Mouse (Mus musculus): ENCODE results near the gene Banf1. TPM values are rescaled to one million over a fixed set of nuclear protein-coding genes. Genes with fewer than 3 reads are reported as not detected.
"Not testable (repeated sequence)": the region's sequence is repeated elsewhere in the genome, so short reads cannot be mapped to it uniquely, and the experiment has no call there.

Gene Banf1
- total RNA-seq (2021), result 10 to 100 TPM; 80.9 to 90.9 TPM

DNA sequence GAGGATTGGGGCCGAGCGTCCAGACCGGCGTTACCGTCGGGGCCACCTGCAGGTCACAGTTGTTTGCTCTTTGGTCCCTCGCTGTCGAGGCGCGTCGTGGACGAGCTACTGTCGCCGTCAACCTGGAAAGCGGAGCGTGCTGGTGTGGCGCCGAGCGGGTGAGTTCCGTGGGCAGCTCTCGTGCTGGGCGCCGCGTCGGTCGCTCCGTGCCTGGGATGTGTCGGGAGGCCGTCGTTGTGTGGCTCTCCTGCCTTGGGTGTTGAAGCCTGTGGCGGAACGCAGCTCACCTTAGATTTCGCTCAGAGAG lies at the start of gene Banf1:
Banf1 (minus strand) TSS at position 116 of the 307 bp plus-strand sequence.
- DNase-seq, result no peak

GRCm38 (mm10) chr19:5414534-5414957 lies 47.6 kb upstream of the Banf1 start:
- DNase-seq, result peak in 1 of 2 experiments; percentile 27

GRCm38 (mm10) chr19:5413840-5414239 lies 46.9 kb upstream of the Banf1 start:
- no peak for DNase-seq

DNA sequence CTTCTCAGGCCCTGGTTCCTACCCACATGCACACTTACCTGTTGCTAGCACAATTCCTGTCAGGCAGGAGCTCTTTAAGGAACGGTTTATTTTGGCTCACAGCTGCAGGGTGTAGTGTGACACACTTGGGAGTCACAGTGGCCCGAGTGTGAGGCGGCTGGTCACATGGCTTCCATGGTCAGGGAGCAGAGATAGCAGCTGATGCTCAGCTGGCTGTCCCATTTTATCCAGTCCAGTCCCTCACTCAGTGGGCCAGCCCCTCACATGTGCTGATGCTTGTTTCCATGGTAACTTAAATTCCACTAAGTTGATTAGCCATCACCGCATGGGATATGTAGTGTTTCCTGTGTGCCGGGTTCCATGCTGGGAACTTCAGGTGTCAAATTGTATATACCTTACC lies 45.0 kb upstream of the Banf1 start:
- no peak for DNase-seq

- no peak for DNase-seq
Observed at GRCm38 (mm10) chr19:5410641-5411040, 43.7 kb upstream of the Banf1 start.

DNA sequence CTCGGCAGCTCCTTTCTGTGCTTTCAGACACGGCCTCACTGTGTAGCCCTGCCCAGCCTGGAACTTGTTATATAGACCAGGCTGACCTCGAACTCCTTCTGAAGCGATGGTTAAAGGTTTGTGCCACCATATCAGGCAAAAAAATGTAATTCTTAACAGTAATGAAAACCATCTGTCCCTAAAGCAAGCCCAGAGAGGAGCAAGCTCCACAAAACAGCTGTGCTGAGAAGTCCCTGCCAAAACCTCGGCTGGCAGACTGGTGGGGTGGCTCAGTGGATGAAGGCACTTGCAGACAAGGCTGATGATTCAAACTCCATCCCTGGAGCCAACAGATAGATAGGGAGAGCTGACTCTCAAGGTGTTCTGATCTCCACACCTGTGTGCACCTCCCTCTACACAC lies 42.1 kb upstream of the Banf1 start:
- no peak for DNase-seq

DNA sequence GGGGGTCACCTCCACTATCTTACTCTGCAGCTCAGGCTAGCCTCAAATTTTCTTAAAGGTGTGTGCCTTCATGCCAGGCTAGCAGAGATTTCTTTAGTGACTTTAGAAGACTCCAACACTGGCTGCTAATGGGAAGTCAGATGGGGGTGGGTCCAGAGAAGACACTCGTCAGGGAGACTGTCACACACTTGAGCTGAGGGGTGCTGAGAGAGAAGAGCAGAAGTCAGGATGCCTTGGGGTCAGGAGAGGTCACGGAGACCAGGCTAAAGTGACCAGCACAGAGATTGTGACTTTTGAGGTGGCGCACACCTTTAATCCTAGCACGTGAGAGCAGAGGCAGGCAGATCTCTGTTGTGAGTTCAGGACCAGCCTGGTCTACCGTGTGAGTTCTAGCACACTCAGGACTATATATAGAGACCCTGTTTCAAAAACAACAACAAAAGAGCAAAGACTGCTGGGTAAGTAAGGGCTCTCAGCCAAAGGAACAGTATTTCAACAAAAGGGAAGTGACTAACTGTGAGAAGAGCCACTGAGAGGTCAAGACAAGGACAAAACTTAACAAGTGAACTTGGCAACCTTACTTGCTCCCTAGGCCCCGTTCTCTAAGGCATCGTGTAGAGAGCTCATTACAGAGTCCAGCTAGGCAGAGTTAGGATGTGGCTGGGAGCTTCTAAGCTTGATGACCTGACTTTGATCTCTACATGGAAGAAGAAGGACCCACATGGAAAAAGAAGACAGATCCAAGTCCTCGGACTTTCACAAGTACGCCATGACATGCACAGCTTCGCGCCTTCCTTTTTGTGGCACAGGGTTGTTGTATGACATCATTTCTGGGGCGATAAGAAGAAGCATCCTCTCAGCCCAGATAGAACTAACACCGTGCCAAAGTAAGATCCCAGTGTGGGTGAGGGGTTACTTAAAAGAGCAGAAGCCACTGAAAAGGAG lies 41.4 kb upstream of the Banf1 start:
- no peak for DNase-seq

GRCm38 (mm10) chr19:5407133-5407532 lies 40.2 kb upstream of the Banf1 start:
- peak in 1 of 2 experiments; percentile 35 for DNase-seq

DNA sequence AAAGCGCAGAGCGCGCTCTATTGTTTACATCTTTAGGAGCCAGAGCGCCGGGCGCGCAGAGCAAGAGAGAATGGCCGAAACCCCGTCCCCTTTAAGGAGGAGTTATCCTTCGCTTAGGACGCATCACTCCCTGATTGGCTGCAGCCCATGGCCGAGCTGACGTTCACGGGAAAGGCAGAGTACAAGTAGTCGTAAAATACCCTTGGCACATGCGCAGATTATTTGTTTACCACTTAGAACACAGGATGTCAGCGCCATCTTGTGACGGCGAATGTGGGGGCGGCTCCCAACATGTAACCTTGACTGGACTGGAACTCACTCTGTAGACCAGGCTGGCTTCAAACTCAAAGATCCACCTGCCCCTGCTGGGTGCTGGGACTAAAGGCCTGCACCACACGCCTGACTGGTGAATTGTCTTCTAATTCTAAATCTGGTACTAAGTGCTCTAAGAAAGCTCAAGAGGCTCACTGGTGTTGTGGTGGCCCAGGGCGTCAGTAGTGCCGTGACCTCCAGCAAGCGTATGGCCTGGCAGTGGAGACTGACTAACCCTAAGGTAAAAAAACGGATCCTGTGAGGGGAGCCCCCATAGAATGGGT lies 39.7 kb upstream of the Banf1 start:
- DNase-seq, result not testable (repeated sequence)

DNA sequence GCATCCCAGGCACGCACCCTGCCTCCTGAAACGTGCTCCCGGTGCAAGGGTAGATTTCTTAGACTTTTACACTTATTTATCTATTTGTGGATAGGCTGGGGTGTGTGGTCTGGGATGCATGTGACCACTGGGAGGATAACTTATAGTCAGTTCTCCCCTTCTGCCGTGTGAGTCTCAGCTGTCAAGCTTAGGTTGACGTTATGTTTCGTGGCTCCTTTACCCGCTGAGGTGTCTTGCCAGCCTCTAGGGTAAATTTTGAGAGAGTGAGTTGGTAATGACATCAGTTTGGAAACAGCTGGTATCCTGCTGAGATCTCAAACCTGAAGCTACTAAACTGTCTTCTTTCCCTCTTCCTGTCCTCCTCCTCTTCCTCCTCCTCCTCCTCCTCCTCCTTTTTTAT lies 39.0 kb upstream of the Banf1 start:
- DNase-seq, result no peak

DNA sequence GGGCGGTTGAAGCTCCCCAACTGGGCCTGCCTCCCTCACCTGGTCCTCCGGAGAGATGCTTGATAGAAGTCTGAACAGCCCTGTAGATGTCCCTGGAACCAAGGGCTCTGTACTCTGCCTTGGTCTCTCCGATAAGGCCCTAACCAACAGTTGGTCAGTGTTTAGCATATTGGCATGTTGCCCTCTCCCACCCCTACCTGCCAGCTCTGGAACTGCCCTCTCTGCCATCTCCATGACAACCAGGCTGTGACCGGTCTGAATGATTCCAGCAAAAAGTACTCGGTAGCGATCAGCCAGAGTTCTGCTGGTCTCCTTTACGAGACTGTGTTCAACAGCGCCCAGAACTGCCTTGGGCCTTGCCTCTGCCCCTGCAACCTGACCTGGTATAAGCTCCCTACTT lies 35.3 kb upstream of the Banf1 start, which contains the start of gene Tsga10ip:
Tsga10ip (minus strand) TSS at position 234 of the 400 bp plus-strand sequence.
- DNase-seq, result no peak

DNA sequence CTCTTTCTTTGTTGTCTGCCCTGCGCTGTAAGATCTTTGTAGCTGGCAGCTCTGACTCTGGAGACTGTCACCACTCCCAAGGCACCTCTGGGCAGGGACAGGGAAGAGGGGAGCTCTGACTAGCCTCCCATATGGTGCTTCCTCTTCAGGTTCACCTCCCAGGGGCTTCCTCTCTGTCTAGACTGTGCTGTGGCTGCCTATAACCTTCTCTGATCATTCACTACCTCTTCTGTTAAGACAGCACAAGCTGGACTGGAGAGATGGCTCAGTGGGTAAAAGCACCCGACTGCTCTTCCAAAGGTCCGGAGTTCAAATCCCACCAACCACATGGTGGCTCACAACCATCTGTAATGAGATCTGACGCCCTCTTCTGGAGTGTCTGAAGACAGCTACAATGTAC lies 34.1 kb upstream of the Banf1 start:
- DNase-seq, result not testable (repeated sequence)

- DNase-seq, result no peak
Observed at GRCm38 (mm10) chr19:5395371-5395770, 28.4 kb upstream of the Banf1 start.

GRCm38 (mm10) chr19:5394168-5394567 lies 27.2 kb upstream of the Banf1 start:
- no peak for DNase-seq

DNA sequence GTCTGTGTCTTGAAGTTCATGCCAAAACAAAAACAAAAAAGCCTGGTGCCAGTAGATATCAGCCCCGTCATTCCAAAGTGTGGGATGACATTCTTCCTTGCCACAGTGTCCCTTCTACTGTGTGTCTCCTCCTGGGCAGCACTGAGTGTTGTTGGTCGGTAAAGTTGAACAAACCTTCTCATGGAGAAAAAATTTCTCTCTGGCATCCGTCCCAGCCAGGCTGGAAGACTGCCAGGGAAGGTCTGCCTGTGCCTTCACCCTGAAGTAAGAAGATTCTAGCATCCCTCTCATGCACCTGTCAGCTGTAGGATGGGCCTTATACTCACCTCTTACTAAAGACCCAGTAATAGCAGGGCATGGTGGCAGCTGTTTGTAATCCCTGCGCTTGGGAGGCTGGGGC lies 25.9 kb upstream of the Banf1 start:
- DNase-seq, result no peak

DNA sequence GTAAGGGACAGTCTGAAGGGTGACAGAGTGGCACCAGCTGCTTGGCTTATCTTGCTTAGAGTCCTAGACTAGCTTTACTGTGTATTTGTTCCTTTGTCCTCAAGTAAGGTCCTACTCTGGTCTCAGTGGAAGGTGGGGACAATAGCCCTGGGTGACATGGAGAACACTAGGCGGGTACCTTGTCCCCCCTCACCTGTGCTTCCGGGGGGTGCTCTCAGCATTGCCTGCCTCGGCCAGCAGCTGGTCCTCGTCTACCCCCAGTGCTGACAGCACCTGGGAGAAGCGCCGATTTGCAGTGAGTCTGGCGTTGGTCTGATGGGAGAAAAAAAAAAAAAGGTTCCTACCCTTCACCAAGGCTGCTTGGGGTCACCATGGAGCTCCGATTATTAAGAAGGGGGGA lies 23.4 kb upstream of the Banf1 start:
- no peak for DNase-seq

DNA sequence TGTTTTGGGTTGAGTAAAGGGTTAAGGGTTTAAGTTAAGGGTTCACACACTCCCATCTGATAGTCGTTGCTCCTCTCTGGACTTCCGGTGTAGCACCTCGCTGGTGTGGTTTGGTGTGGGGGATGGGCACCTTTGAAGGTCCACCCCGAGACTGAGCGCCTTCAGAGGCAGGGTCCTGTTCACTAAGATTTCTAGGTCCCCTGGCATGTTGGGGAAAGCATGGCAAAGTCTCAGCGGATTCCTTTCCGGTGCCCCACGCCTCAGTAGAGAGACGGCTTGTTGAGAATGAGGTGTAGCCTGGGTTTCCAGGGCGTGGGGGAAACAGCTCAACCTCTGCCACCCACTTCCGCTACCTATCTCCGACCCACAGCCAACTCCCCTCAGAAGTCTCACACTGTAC lies 22.7 kb upstream of the Banf1 start:
- DNase-seq, result no peak

GRCm38 (mm10) chr19:5388588-5389242 lies 21.7 kb upstream of the Banf1 start, which contains the start of gene Sart1:
Gene Sart1, minus strand, starts transcription at chr19:5388703.
- DNase-seq, result peak; percentile 94 to 95

DNA sequence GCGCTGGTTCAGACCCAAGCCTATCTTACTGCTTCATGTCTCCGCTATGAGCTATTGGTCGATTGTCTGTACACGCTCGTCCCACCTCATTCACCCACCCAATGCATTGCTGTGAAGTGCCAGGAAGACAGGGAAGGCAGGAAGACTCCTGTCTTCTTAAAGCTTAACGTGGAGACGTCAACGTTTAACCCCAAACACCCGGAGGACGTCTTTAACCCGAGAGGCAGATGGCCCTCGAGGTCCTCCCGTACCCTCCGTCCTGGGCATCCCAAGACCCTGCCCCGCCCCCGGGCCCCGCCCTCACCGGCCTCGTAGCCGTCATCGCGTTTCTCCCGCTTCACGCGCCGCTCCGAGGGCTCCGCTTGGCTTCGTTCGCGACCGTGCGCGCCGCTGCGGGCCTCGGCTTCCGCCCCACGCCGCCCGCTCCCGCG lies 21.1 kb upstream of the Banf1 start:
- DNase-seq, result no peak

DNA sequence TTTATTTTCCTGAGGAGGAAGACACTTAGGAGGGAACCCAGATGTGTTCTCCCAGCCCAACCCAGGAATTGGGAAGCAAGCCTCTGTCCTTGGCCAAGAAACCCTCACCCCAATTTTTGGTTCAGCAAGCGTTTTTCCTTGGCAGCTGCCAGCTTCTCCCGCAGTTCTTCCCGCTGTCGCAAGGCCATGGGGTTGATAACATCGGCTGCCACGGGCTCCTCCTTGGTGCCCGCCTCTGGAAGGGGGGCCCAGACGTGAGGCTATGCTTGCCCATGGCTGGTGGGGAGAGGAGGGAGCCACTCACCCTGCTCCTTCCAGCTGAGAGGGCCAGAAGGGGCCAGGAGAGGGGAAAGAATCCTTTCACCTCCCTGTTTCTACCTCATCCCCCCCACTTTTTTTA lies 17.7 kb upstream of the Banf1 start:
- DNase-seq, result no peak

DNA sequence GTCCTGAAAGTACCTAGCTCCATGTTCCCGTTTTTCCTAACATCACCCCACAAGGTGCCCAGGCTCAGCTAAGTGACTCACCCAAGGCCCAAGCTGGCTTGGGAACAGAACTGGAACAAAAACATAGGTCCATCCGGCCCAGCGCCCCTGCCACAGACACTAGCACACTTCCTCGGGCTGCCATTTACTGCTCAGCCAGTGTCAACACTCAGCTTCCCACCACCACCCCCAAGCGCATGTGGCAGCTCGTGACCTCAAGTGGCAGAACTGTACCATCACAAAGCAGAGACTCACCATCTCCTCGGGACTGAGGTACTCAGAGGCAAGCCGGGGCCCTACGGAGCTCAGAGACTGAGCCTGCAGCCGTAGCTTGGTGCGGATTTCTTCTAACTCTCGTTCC lies 16.4 kb upstream of the Banf1 start:
- no peak for DNase-seq

DNA sequence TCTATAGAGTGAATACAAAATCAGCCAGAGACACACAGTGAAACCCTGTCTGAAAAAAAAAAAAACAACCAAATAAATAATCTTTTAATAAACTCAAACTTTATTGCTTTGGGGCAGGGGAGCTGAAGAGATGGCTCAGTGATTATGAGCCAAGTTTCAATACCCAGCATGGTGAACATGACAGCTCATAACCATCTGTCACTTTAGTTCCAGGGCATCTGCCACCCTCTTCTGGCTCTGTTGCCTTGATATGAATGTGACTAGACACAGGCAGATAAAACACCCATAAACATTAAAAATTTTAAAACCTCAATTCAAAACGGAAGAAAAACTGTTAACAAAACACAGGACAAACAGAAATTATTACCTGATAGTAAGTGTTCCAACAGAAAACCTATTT lies 10.5 kb upstream of the Banf1 start:
- peak; percentile 57 to 64 for DNase-seq

DNA sequence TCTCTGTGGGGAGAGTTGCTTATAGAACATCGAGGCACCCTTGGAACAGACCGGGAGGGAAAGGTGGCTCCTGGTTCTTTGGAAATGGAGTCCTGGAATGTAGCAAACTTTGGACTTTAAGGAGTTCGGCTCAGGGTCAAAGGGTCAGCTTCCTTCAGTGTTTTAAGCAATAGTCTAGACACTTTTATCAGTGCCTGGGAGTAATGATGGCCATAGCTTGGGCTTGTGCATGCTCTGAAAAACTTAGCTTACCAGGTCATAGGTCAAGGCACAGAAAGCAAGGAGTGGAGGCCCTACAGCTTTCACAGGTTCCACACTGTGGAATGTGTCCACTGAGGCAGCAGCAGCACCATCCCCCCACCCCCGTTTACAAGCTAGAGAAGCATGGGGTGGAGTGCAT lies 7.8 kb upstream of the Banf1 start:
- DNase-seq, result no peak
